Mouse (Mus musculus) stomach, embryonic 15.5 days (tissue): ENCODE results near the gene Pah. TPM values are rescaled to one million over a fixed set of nuclear protein-coding genes. Genes with fewer than 3 reads are reported as not detected.

ENCODE experiments used
- ATAC-seq: fragments of 200-750 bp; cut with Nextera tagmentation; 2 replicates; pipeline ENCODE4 v1.8.0; 2017; ENCODE audit warnings: low read depth, moderate number of reproducible peaks, moderate TSS enrichment; ENCODE audit not compliant: insufficient read depth, low FRiP score
- H3K27ac ChIP-seq: fragments of 300-500 bp; sonication (generic); 2 replicates; pipeline ENCODE4 v1.5.1; 2015; ENCODE audit warnings: mild to moderate bottlenecking, inconsistent platforms
- H3K27me3 ChIP-seq: fragments of 300-500 bp; sonication (generic); replicated peaks from 2 replicates; pipeline ENCODE4 v1.6.1; 2015; ENCODE audit warnings: inconsistent platforms
- H3K36me3 ChIP-seq: fragments of 300-500 bp; sonication (generic); 2 replicates; pipeline ENCODE4 v1.6.1; 2015; ENCODE audit warnings: inconsistent platforms
- H3K4me1 ChIP-seq: fragments of 300-500 bp; sonication (generic); 2 replicates; pipeline ENCODE4 v1.6.1; 2015; ENCODE audit warnings: inconsistent platforms
- H3K4me2 ChIP-seq: fragments of 300-500 bp; sonication (generic); 2 replicates; pipeline ENCODE4 v1.6.1; 2015; ENCODE audit warnings: mild to moderate bottlenecking, inconsistent platforms
- H3K4me3 ChIP-seq: fragments of 300-500 bp; sonication (generic); replicated peaks from 2 replicates; pipeline ENCODE4 v1.5.1; 2015; ENCODE audit warnings: inconsistent platforms
- H3K9ac ChIP-seq: fragments of 300-500 bp; sonication (generic); 2 replicates; pipeline ENCODE4 v1.6.1; 2015; ENCODE audit warnings: inconsistent platforms
- H3K9me3 ChIP-seq: fragments of 300-500 bp; sonication (generic); 2 replicates; pipeline ENCODE4 v1.6.1; 2016; ENCODE audit warnings: inconsistent platforms
- WGBS: fragments of 180-500 bp; shearing (Covaris S2); methylation state at CpG from one replicate; pipeline ENCODE4 v1.1.7; 2015; 5-methylcytosine and 5-hydroxymethylcytosine counted together
- polyA plus RNA-seq: library from polyadenylated mRNA; unstranded; fragments of >200 nt; fragmentation: Nextera tagmentation; extraction: Ambion mirVana; gene quantifications from 2 replicates; pipeline ENCODE4 v1.2.1, GENCODE M21; 2015

The Pah gene
- polyA plus RNA-seq, 1 experiment from 2014 or later = 6.8 TPM

DNA sequence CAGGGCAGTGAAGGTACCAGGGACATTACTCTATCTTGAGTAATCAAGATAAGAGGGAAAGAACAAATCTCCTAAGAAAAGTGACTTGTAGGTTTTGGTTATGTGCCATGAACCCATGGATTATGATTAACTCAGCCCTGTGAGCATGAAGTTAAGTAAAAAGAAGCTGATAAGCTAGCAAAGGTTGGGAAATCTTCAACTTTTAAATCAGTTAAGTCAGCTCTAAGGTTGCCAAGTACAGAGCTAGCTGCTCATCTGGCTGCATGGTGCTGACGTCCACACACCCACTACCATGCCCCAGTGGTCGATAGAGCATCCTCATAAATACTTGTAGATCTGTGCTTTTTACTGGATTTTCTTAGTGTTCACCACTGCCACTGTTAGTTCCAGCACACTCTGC lies 3.0 kb upstream of the Pah start:
- Histone ChIP-seq H3K36me3 (no peaks in the 10 kb centered on the region), H3K27ac (no peak overlapping the region), H3K9ac (no peak overlapping the region), H3K4me1 (no peaks in the 10 kb centered on the region), H3K27me3 (no peaks in the 10 kb centered on the region), H3K9me3 (no peaks in the 10 kb centered on the region), H3K4me2 (no peak overlapping the region), H3K4me3 (no peak overlapping the region)
- no peak for ATAC-seq
- WGBS = 80% methylated on average over 2 of the region's 2 CpGs

DNA sequence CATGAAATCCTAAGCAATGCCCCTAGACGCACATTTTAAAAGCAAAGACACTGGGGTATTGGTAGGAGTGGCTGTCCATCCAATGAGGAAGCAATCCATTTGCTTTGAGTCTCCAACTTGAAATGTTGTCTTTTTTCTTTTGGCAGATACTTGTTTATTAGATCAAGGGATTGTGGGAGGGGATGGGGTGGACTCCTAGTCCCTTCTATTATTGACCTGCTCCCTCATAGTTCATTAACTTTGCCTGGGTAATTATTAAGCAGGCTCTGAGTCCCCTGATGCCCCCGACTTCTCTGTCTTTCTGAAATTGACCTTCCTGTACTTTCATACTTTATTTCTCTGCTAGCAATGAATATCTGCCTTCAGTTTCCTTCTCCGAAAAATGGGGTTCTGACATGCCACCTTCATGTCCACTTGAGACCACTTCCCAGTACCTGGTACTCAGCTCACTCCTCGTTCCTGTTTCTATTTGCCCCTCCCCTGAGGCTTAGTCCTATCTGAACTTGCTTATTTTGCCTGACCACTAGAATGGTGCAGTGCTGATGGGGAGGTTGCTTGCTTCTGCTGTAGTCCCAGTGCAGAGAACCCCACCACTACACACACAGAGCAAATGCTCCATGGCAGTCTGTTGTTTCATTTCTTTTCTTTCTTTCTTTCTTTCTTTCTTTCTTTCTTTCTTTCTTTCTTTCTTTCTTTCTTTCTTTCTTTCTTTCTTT lies 1.0 kb upstream of the Pah start:
- Histone ChIP-seq H3K4me2 (no peak overlapping the region), H3K9me3 (no peaks in the 10 kb centered on the region), H3K4me1 (no peaks in the 10 kb centered on the region), H3K27me3 (no peaks in the 10 kb centered on the region), H3K27ac (no peak overlapping the region), H3K4me3 (no peak overlapping the region), H3K36me3 (no peaks in the 10 kb centered on the region), H3K9ac (no peak overlapping the region)
- 59% methylated on average over 4 of the region's 4 CpGs for WGBS
- ATAC-seq = peak; percentile 58; the same call in 1 of the 2 replicates

DNA sequence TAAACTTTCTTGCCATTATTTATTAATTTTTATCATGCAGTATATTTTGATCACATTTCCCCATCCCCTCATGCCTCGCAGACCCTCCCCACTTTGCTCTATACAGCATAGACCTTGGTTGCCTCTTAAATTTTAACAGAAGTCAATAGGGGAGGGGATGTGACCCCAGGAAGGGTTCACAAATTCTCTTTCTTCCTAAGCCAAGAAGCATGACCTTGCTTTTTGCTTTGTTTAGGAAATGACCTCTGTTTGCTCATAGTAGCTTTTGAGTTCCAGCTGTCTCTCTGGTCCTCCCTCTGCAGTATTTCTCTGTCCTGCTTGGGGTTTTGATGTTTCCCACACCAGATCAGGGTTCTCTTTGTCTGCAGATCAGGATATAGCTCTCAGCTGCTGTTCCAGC lies 12.6 kb downstream of the Pah start:
- Histone ChIP-seq H3K9me3 (no peaks in the 10 kb centered on the region), H3K36me3 (no peaks in the 10 kb centered on the region), H3K27ac (no peak overlapping the region), H3K4me2 (no peak overlapping the region), H3K27me3 (no peaks in the 10 kb centered on the region), H3K4me1 (no peaks in the 10 kb centered on the region), H3K4me3 (no peak overlapping the region), H3K9ac (no peak overlapping the region)
- 64% methylated on average over 1 of the region's 1 CpGs for WGBS
- no peak for ATAC-seq

DNA sequence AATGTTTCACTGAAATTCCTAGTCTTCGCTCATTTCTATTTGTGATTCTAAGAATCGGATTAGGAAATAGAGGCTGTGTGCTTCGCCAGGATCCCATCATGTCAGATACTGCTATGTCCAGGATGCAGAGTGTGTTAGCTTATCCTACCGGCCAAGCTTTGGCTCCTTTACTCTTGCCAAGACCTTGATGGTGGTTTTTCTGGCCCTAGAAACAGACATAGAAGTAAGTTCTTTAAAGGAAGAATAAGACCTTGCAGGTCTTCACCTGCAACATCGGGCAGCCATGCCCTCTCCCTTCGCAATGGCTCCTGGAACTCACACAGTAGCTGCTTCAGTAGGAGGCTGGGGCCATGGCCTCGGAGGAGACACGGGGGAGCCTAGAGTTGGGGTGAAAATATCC lies 24.2 kb downstream of the Pah start:
- ATAC-seq = no peak
- no peak overlapping the region for H3K9ac ChIP-seq
- H3K4me2 ChIP-seq = no peak overlapping the region
- no peaks in the 10 kb centered on the region for H3K36me3 ChIP-seq
- no peaks in the 10 kb centered on the region for H3K27me3 ChIP-seq
- H3K4me3 ChIP-seq = no peak overlapping the region
- no peaks in the 10 kb centered on the region for H3K4me1 ChIP-seq
- H3K27ac ChIP-seq = no peak overlapping the region
- H3K9me3 ChIP-seq = no peaks in the 10 kb centered on the region
- 69% methylated on average over 8 of the region's 8 CpGs for WGBS

DNA sequence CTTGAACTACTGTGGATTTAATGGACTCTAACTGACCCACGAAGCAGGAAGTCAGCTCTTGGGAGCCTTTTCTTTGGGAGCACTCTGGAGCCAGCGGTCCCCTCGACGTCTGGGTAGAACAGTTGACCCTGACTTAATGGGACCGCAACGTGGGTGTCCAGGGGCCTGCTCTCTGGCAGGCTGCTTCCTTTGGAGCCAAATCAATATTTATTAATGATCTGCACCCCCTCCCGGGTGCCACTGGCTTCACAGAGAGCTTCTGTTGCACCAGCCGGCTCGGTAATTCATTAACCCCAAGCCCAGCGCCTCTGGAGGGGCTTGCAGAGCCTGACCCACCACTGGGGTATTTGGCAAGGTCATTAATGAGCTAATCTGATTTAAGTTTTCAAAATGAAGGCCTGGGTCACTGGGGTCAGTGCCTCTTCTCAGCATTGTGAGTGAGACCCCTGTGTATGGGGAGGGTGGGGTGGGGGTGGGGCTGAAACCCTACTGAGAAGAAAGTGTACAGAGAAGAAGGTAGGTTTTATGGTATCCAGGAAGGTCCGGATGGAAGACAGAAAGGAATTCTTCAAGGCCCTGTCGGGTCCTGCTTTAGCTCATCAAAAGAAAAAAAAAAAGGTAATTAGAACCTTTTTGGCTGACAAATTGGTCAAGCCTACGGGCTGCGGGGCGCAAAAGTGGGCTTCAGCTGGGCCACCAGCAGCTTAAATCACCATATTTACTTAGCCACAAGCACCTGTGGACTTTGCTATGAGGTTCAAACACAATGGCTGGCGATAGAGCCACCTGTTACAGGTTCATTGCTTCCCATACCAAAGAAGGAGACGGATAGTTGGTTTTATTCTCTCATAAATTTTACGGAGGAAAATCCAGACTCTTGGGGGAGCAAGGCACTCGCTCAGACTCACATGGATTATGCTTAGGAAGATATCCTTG lies 25.0 kb downstream of the Pah start:
- Histone ChIP-seq H3K9me3 (no peaks in the 10 kb centered on the region), H3K36me3 (no peaks in the 10 kb centered on the region), H3K27ac (peak overlapping the region; percentile 26; the same call in 1 of the 2 replicates), H3K4me3 (no peak overlapping the region), H3K27me3 (no peaks in the 10 kb centered on the region), H3K9ac (no peak overlapping the region), H3K4me2 (0 out of 2 replicates have a peak overlapping the region, but pooled peaks have one; percentile 10), H3K4me1 (no peaks in the 10 kb centered on the region)
- peak; percentile 76; the same call in 1 of the 2 replicates for ATAC-seq
- 42% methylated on average over 19 of the region's 19 CpGs for WGBS

DNA sequence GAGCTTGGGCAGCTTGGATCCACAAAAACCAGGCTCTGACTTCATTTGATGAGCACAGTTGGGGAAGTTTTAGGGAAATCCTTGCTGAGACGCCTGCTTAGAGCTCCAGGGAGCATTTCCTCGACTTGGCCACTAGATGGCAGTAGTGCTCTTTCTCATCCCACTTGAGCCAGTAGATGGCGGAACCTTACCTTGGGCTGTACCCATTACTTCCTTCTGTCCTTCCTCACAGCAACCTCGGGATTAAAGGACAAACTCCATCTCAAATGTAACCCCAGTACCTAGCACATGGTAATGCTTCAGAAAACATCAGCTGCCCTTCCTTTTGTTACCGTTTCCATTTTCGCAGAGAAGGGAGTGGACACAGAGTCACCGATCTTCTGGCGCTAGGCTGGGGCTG lies 31.1 kb downstream of the Pah start:
- peak; percentile 31 for ATAC-seq
- 37% methylated on average over 8 of the region's 8 CpGs for WGBS
- no peaks in the 10 kb centered on the region for H3K27me3 ChIP-seq

DNA sequence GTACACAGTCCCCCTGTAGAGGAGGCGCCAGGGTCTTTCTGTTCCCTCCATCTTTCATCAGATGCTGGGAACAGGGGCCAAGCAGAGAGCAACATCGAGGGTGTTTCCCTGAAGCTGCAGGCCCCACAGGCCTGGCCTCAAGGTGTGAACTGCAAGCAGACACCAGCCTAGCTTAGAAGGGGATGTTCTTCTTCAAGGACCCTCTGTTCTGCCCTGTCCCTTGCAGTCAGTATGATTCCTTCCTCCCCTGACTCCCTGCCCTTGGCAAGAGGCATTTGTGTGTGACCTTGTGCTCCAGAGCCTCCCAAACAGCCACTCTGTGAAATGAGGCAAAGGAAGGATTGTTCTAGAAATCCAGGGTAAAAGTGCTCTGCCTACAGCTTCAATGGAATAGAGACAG lies 34.8 kb downstream of the Pah start:
- ATAC-seq = no peak

More for the DNA sequence above, 31.1 kb downstream of the Pah start:
- H3K9me3 ChIP-seq = no peaks in the 10 kb centered on the region
- no peak overlapping the region for H3K9ac ChIP-seq
- H3K4me3 ChIP-seq = no peak overlapping the region
- no peak overlapping the region for H3K27ac ChIP-seq
- H3K4me1 ChIP-seq = no peaks in the 10 kb centered on the region
- no peaks in the 10 kb centered on the region for H3K36me3 ChIP-seq
- H3K4me2 ChIP-seq = peak overlapping the region; percentile 32; the same call in 1 of the 2 replicates

DNA sequence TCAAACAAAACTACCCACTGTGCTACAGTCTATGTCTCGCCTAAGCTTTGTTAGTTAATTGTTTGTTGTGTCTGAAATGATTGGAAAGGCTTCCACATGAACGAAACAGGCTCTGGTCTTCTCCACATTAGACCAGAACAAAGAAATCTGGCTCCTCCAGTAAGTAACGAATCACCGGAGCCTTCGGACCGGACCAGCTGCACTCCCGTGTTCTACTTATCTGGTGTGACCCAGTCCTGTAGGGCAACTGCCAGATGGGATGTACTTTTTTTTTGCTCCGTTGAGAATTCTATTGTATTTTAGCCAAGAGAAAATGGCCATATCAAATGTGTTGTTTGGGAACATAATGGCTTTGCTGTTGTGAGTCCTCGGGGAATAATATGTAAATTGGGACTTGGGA lies 42.2 kb downstream of the Pah start:
- Histone ChIP-seq H3K27ac (no peak overlapping the region), H3K36me3 (no peaks in the 10 kb centered on the region), H3K4me3 (no peak overlapping the region), H3K9me3 (no peaks in the 10 kb centered on the region), H3K9ac (no peak overlapping the region), H3K4me1 (no peaks in the 10 kb centered on the region), H3K4me2 (no peak overlapping the region), H3K27me3 (no peaks in the 10 kb centered on the region)
- no peak for ATAC-seq
- 80% methylated on average over 9 of the region's 9 CpGs for WGBS

More for the DNA sequence above, 34.8 kb downstream of the Pah start:
- Histone ChIP-seq H3K4me3 (no peak overlapping the region), H3K9me3 (no peaks in the 10 kb centered on the region), H3K4me2 (no peak overlapping the region), H3K27ac (no peak overlapping the region), H3K36me3 (no peaks in the 10 kb centered on the region), H3K27me3 (no peaks in the 10 kb centered on the region), H3K9ac (no peak overlapping the region), H3K4me1 (no peaks in the 10 kb centered on the region)
- 54% methylated on average over 2 of the region's 2 CpGs for WGBS

DNA sequence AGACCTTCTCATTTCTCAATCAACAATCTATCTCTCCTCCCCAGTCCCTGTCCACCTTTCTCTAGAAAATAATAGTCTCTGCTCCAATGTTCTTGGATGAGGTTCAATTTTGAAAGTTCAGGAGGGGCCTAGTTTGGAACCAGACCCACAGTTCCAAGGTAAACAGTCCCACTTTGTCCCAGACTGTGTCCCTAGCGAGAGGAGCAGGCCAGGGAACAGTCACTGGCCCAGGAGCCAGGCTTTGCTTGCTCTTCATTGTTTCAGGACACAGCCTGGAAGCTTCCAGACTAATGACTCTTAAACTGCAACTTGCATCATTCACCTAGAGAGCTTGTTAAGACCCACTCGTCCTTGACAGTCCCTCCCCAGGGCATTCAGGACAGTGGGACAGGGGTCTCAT lies 44.1 kb downstream of the Pah start:
- 40% methylated on average over 2 of the region's 2 CpGs for WGBS
- ATAC-seq = no peak
- no peak overlapping the region for H3K9ac ChIP-seq

DNA sequence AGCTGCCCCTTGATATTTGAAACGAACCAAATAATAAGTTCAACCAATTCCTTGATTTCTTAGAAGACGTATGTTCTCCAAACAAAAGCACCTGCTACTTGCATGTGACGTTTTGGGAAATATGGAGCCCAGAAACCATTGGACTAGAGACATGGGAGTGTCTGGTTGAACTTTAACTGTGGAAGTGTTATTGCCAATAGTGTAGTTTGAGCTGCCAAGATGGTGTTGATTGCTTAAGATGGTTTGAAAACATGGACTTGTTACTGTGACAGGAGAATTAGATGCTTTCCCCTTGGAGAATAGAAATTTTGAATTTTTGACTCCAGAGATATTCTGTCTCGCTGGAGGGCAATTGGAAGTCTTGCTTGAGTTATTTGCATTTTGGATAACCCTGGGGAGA lies 50.9 kb downstream of the Pah start:
- H3K36me3 ChIP-seq = no peaks in the 10 kb centered on the region
- no peak overlapping the region for H3K9ac ChIP-seq
- H3K4me1 ChIP-seq = no peaks in the 10 kb centered on the region
- no peak overlapping the region for H3K4me2 ChIP-seq
- H3K27me3 ChIP-seq = no peaks in the 10 kb centered on the region
- WGBS = 74% methylated on average over 4 of the region's 4 CpGs
- no peak for ATAC-seq
- no peaks in the 10 kb centered on the region for H3K9me3 ChIP-seq
- H3K27ac ChIP-seq = no peak overlapping the region
- no peak overlapping the region for H3K4me3 ChIP-seq

More for the DNA sequence above, 44.1 kb downstream of the Pah start:
- no peak overlapping the region for H3K4me3 ChIP-seq
- no peaks in the 10 kb centered on the region for H3K9me3 ChIP-seq
- no peaks in the 10 kb centered on the region for H3K4me1 ChIP-seq
- H3K27ac ChIP-seq = no peak overlapping the region
- no peaks in the 10 kb centered on the region for H3K27me3 ChIP-seq
- no peak overlapping the region for H3K4me2 ChIP-seq
- H3K36me3 ChIP-seq = no peaks in the 10 kb centered on the region

DNA sequence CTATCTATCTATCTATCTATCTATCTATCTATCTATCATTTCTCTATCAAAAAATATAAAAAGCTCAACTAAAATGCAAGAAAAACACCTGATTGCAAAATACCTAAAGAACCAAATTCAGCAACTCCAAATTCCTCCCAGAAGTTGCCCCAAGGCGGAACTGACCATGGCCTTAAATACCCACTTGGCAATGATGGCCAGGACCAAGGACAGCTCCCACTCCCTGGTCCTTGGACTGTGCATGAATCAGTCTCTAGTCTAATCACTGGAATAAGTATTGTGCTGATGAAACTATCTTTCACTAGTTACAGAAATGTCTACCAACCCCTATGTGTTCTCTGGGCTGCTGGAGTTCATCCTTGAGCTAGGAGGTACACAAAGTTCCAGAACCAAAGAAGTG lies 65.1 kb downstream of the Pah start:
- H3K4me3 ChIP-seq = no peak overlapping the region
- no peak for ATAC-seq
- H3K27me3 ChIP-seq = no peaks in the 10 kb centered on the region
- 79% methylated on average over 1 of the region's 1 CpGs for WGBS
- no peak overlapping the region for H3K27ac ChIP-seq
- H3K9ac ChIP-seq = no peak overlapping the region
- H3K9me3 ChIP-seq = no peaks in the 10 kb centered on the region
- no peaks in the 10 kb centered on the region for H3K36me3 ChIP-seq
- H3K4me1 ChIP-seq = no peaks in the 10 kb centered on the region
- H3K4me2 ChIP-seq = no peak overlapping the region

DNA sequence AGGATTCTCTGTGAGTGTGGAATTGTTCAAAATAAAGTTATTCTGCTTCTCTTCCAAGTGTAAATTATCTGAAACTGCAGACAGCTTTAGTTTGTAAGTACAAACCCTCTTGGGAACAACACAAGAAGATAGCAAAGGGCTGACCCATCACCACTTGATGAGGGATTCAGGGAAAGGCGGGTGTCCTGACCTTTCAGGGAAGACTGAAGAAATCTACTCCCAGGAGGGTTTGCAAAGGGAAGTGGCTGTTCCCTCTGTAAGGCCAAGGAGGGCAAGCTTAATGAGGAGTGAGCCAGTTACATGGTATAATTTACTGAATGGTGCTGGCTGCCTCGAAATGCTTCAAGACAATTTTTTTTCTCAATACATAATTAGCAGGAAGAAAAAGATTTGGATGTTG lies 72.3 kb downstream of the Pah start:
- no peak overlapping the region for H3K27ac ChIP-seq
- no peak overlapping the region for H3K4me2 ChIP-seq
- H3K9ac ChIP-seq = no peak overlapping the region
- H3K9me3 ChIP-seq = no peaks in the 10 kb centered on the region
- ATAC-seq = no peak
- no peak overlapping the region for H3K4me3 ChIP-seq
- no peaks in the 10 kb centered on the region for H3K4me1 ChIP-seq
- H3K27me3 ChIP-seq = no peaks in the 10 kb centered on the region
- WGBS = 53% methylated on average over 2 of the region's 2 CpGs
- no peaks in the 10 kb centered on the region for H3K36me3 ChIP-seq
